Mouse (Mus musculus): ENCODE measurements around the gene Palm2. TPM values are rescaled to one million over a fixed set of nuclear protein-coding genes. Genes with fewer than 3 reads are reported as not detected.

The Palm2 gene
- polyA plus RNA-seq, 1 experiment = not detected

DNA sequence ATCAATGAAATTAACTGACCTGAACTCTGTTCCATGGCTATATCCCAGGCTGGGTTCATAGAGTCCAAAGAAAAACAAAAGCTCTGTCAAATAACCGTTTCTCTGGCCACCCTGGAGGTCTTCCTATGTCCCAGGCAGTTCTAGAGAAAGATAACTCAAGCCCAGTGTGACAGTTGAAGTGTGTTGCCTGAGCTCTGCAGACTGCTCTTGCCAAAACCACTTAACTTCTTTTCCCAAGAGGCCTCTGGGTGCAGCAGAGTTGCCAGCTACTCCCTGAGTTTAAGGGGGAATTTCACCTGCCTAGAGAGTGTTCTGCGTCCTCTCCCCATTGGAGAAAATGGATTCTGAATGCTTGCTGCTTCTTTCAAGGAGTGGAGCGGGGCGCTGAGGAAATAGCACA is 158.7 kb downstream of the Palm2 start:
- Histone ChIP-seq H3K27ac (ENCODE audit: insufficient read depth, low read length) (no peak overlapping the region), H3K4me3 (ENCODE audit: extremely low read depth, insufficient read depth, insufficient read length) (no peak overlapping the region), H3K27me3 (ENCODE audit: control insufficient read depth, insufficient read depth, low read length) (no peaks in the 10 kb centered on the region), H3K4me1 (ENCODE audit: control insufficient read depth, insufficient read depth, insufficient read length) (no peaks in the 10 kb centered on the region), H3K36me3 (ENCODE audit: control insufficient read depth, insufficient read depth, low read length) (no peaks in the 10 kb centered on the region)
- DNase-seq (ENCODE audit: low read depth in 1 of 2, low spot score in 2 of 2) = no peak
- WGBS = 84% methylated on average over 4 of the region's 4 CpGs
- TF ChIP-seq POLR2A (IDR thresholded peaks at IDR 0.05; ENCODE audit: low read depth, low read length) (no peak), CTCF (IDR thresholded peaks at IDR 0.05; ENCODE audit: extremely low read depth, insufficient read depth, insufficient read length, insufficient replicate concordance) (no peak)

GRCm38 (mm10) chr4:57599946-57600345 is 165.9 kb downstream of the Palm2 start:
- TF ChIP-seq POLR2A (IDR thresholded peaks at IDR 0.05; ENCODE audit: low read depth, low read length) (no peak), CTCF (IDR thresholded peaks at IDR 0.05; ENCODE audit: extremely low read depth, insufficient read depth, insufficient read length, insufficient replicate concordance) (no peak)
- no peak overlapping the region for H3K4me3 ChIP-seq (ENCODE audit: extremely low read depth, insufficient read depth, insufficient read length)
- H3K4me1 ChIP-seq (ENCODE audit: control insufficient read depth, insufficient read depth, insufficient read length) = no peaks in the 10 kb centered on the region
- DNase-seq (ENCODE audit: low read depth in 1 of 2, low spot score in 2 of 2) = no peak
- no peaks in the 10 kb centered on the region for H3K27me3 ChIP-seq (ENCODE audit: control insufficient read depth, insufficient read depth, low read length)
- WGBS = 85% methylated on average over 6 of the region's 6 CpGs
- H3K27ac ChIP-seq (ENCODE audit: insufficient read depth, low read length) = no peak overlapping the region
- H3K36me3 ChIP-seq (ENCODE audit: control insufficient read depth, insufficient read depth, low read length) = no peaks in the 10 kb centered on the region

DNA sequence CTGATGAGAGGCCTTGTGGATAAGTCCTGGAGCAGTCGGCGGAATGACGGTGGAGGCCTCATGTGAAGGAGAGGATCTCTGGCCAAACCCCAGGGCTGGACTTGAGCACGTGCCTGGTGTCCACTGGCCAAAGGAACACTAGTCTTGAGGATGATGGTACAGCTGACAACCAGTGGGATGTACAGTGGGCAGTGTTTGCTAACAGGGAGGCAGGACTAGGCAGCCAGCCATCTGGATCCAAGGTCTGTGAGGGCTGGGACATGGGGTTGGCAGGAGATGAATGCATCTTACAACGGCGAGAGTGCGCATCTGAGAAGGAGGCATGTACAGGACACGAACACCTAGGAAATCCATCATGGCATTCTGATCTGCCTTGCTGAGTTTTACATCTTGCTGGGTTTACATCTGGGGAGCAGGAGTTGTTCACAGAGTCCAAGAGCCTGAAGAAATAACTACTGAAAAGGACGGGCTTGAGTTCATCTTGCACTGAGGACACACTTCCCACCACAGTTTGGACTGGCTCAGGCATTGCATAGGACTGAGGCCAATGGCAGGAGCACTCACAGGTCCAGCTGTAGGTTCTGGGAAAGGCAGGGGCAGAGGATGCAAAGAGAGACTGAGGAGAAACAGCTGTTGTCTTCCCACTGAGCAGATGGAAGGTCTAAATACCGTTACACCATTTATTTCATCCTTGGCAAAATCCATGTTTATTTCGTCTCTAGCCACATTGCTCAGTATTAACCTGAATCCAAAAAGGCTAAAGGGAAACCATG is 166.8 kb downstream of the Palm2 start:
- Histone ChIP-seq H3K36me3 (ENCODE audit: control insufficient read depth, insufficient read depth, low read length) (no peaks in the 10 kb centered on the region), H3K4me1 (ENCODE audit: control insufficient read depth, insufficient read depth, insufficient read length) (no peaks in the 10 kb centered on the region), H3K4me3 (ENCODE audit: extremely low read depth, insufficient read depth, insufficient read length) (no peak overlapping the region), H3K27ac (ENCODE audit: insufficient read depth, low read length) (no peak overlapping the region), H3K27me3 (ENCODE audit: control insufficient read depth, insufficient read depth, low read length) (no peaks in the 10 kb centered on the region)
- no peak for DNase-seq (ENCODE audit: low read depth in 1 of 2, low spot score in 2 of 2)
- WGBS = 90% methylated on average over 11 of the region's 11 CpGs
- no peak for TF ChIP-seq CTCF (IDR thresholded peaks at IDR 0.05; ENCODE audit: extremely low read depth, insufficient read depth, insufficient read length, insufficient replicate concordance)

GRCm38 (mm10) chr4:57601458-57601835 is 167.4 kb downstream of the Palm2 start:
- no peak for DNase-seq (ENCODE audit: low read depth in 1 of 2, low spot score in 2 of 2)

DNA sequence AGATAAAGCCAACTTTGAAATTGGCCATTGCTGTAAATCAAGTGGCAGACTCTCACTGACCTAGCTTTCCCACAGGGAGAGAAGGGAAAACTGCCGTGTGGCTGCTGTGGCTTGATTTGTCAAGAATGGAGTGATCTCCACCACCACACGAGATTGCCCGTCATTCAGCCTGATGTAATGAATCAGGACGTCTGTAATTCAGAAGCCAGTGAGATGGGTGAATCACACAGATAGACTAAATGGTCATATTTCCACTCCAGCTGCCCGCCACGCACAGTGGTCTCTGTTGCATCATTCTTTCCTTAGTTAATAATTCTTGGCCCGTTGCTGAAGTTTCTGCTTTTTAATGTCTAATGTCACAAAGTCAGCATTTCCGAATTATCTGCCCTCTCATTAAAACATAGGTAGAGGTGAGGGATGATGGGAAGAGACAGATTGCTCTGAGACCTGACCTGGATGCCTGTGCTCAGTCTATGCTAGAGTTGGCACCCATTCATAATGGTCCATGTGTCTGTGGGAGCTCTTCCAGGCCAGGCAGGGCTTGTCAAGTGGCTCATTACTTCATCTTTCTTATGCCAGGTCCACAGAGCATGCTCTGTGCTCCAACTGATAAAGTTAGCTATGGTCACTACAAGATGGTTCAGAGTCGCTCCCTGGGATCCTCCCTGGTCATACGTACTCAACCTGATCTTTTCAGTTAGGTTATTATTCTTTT is 168.0 kb downstream of the Palm2 start:
- H3K4me3 ChIP-seq (ENCODE audit: extremely low read depth, insufficient read depth, insufficient read length) = no peak overlapping the region
- H3K27ac ChIP-seq (ENCODE audit: insufficient read depth, low read length) = no peak overlapping the region
- H3K27me3 ChIP-seq (ENCODE audit: control insufficient read depth, insufficient read depth, low read length) = no peaks in the 10 kb centered on the region
- H3K36me3 ChIP-seq (ENCODE audit: control insufficient read depth, insufficient read depth, low read length) = no peaks in the 10 kb centered on the region
- H3K4me1 ChIP-seq (ENCODE audit: control insufficient read depth, insufficient read depth, insufficient read length) = no peaks in the 10 kb centered on the region
- TF ChIP-seq POLR2A (IDR thresholded peaks at IDR 0.05; ENCODE audit: low read depth, low read length) = no peak
- no peak for DNase-seq (ENCODE audit: low read depth in 1 of 2, low spot score in 2 of 2)
- WGBS = 87% methylated on average over 10 of the region's 10 CpGs

More at GRCm38 (mm10) chr4:57601458-57601835, 167.4 kb downstream of the Palm2 start:
- no peak for TF ChIP-seq POLR2A (IDR thresholded peaks at IDR 0.05; ENCODE audit: low read depth, low read length)
- no peak for TF ChIP-seq CTCF (IDR thresholded peaks at IDR 0.05; ENCODE audit: extremely low read depth, insufficient read depth, insufficient read length, insufficient replicate concordance)
- Histone ChIP-seq H3K27ac (ENCODE audit: insufficient read depth, low read length) (no peak overlapping the region), H3K4me1 (ENCODE audit: control insufficient read depth, insufficient read depth, insufficient read length) (no peaks in the 10 kb centered on the region), H3K4me3 (ENCODE audit: extremely low read depth, insufficient read depth, insufficient read length) (no peak overlapping the region), H3K27me3 (ENCODE audit: control insufficient read depth, insufficient read depth, low read length) (no peaks in the 10 kb centered on the region), H3K36me3 (ENCODE audit: control insufficient read depth, insufficient read depth, low read length) (no peaks in the 10 kb centered on the region)
- WGBS = 88% methylated on average over 9 of the region's 9 CpGs

- no peak for DNase-seq (ENCODE audit: low read depth in 1 of 2, low spot score in 2 of 2)
- 83% methylated on average over 3 of the region's 3 CpGs for WGBS
- H3K4me1 ChIP-seq (ENCODE audit: control insufficient read depth, insufficient read depth, insufficient read length) = no peaks in the 10 kb centered on the region
- no peak overlapping the region for H3K4me3 ChIP-seq (ENCODE audit: extremely low read depth, insufficient read depth, insufficient read length)
- H3K36me3 ChIP-seq (ENCODE audit: control insufficient read depth, insufficient read depth, low read length) = no peaks in the 10 kb centered on the region
- H3K27me3 ChIP-seq (ENCODE audit: control insufficient read depth, insufficient read depth, low read length) = no peaks in the 10 kb centered on the region
- no peak for TF ChIP-seq POLR2A (IDR thresholded peaks at IDR 0.05; ENCODE audit: low read depth, low read length)
- no peak for TF ChIP-seq CTCF (IDR thresholded peaks at IDR 0.05; ENCODE audit: extremely low read depth, insufficient read depth, insufficient read length, insufficient replicate concordance)
- no peak overlapping the region for H3K27ac ChIP-seq (ENCODE audit: insufficient read depth, low read length)
Observed at GRCm38 (mm10) chr4:57606258-57606657, 172.2 kb downstream of the Palm2 start.

Measured in spleen, adult 2 months (tissue).